Mouse (Mus musculus) kidney, embryonic 16.5 days (tissue): ENCODE data around the gene Tsga8. TPM values are rescaled to one million over a fixed set of nuclear protein-coding genes. Genes with fewer than 3 reads are reported as not detected.

Source experiments
- ATAC-seq: fragments of 200-750 bp; cut with Nextera tagmentation; 2 replicates; pipeline ENCODE4 v1.8.0; 2017; ENCODE audit warnings: moderate TSS enrichment; ENCODE audit not compliant: low FRiP score, low TSS enrichment
- H3K27ac ChIP-seq: fragments of 300-500 bp; sonication (generic); 2 replicates; pipeline ENCODE4 v1.5.1; 2014; ENCODE audit warnings: low read length
- H3K27me3 ChIP-seq: fragments of 300-500 bp; sonication (generic); 2 replicates; pipeline ENCODE4 v1.6.1; 2014; ENCODE audit warnings: low read length, control low read depth, mixed read lengths; ENCODE audit not compliant: insufficient read depth
- H3K36me3 ChIP-seq: fragments of 300-500 bp; sonication (generic); 2 replicates; pipeline ENCODE4 v1.6.1; 2014; ENCODE audit warnings: low read length, control low read depth, mixed read lengths; ENCODE audit not compliant: insufficient read depth
- H3K4me1 ChIP-seq: fragments of 300-500 bp; sonication (generic); 2 replicates; pipeline ENCODE4 v1.6.1; 2014; ENCODE audit warnings: low read length, control low read depth, mixed read lengths; ENCODE audit not compliant: insufficient read depth
- H3K4me2 ChIP-seq: fragments of 300-500 bp; sonication (generic); replicated peaks from 2 replicates; pipeline ENCODE4 v1.6.1; 2014; ENCODE audit warnings: low read depth, low read length
- H3K4me3 ChIP-seq: fragments of 300-500 bp; sonication (generic); 2 replicates; pipeline ENCODE4 v1.5.1; 2014; ENCODE audit warnings: mild to moderate bottlenecking, low read length
- H3K9ac ChIP-seq: fragments of 300-500 bp; sonication (generic); replicated peaks from 2 replicates; pipeline ENCODE4 v1.6.1; 2014; ENCODE audit warnings: low read length
- H3K9me3 ChIP-seq: fragments of 300-500 bp; sonication (generic); 2 replicates; pipeline ENCODE4 v1.6.1; 2016; ENCODE audit warnings: low read length, control low read depth
- WGBS: fragments of 180-500 bp; shearing (Covaris S2); extraction: QIAGEN DNeasy Blood & Tissue Kit; methylation state at CpG from one replicate; pipeline ENCODE4 v1.1.7; 2014; 5-methylcytosine and 5-hydroxymethylcytosine counted together
- polyA plus RNA-seq: library from polyadenylated mRNA; unstranded; fragments of >200 nt; fragmentation: Nextera tagmentation; extraction: Ambion mirVana; gene quantifications from 2 replicates; pipeline ENCODE4 v1.2.1, GENCODE M21; 2015

Tsga8 gene
- polyA plus RNA-seq: not detected in 2 replicates

GRCm38 (mm10) chrX:83487598-83487997 lies at the start of gene Tsga8:
TSS of gene Tsga8 (minus strand) at chrX:83487924.
- no peak within 1 kb of the TSS for H3K4me2 ChIP-seq
- no peak within 1 kb of the TSS for H3K9ac ChIP-seq
- no peak for ATAC-seq
- WGBS: 94% methylated on average over 15 of the region's 15 CpGs
- H3K27ac ChIP-seq: no peak within 1 kb of the TSS
- H3K9me3 ChIP-seq: no peaks in the 10 kb centered on the region
- H3K36me3 ChIP-seq: no peaks in the 10 kb centered on the region
- no peaks in the 10 kb centered on the region for H3K4me1 ChIP-seq
- no peaks in the 10 kb centered on the region for H3K27me3 ChIP-seq
- H3K4me3 ChIP-seq: no peak within 1 kb of the TSS
